Mouse (Mus musculus): ENCODE measurements at regions not wholly inside any gene's neighbourhood (a gene's known extent, or its start where the extent isn't known, plus 50 kb on each side); places are given as distances from the start of the nearest gene placed in this dataset.

- DNase-seq: no peak
Measured at GRCm38 (mm10) chr8:25332120-25332607, 508.0 kb upstream of the Adam5 start.

GRCm38 (mm10) chr8:25331161-25331776 lies 507.1 kb upstream of the Adam5 start:
- DNase-seq: no peak

- DNase-seq: peak; percentile 42
Measured at GRCm38 (mm10) chr8:25329791-25330190, 505.6 kb upstream of the Adam5 start.

- no peak for DNase-seq
Measured at GRCm38 (mm10) chr8:25328318-25328717, 504.1 kb upstream of the Adam5 start.

GRCm38 (mm10) chr8:25326930-25327329 lies 502.8 kb upstream of the Adam5 start:
- no peak for DNase-seq

GRCm38 (mm10) chr8:25326257-25326656 lies 502.1 kb upstream of the Adam5 start:
- DNase-seq: peak; percentile 13

GRCm38 (mm10) chr8:25324731-25325130 lies 500.6 kb upstream of the Adam5 start:
- peak; percentile 44 for DNase-seq

- DNase-seq: no peak
Measured at GRCm38 (mm10) chr8:25323643-25324420, 499.7 kb upstream of the Adam5 start.

GRCm38 (mm10) chr8:25316383-25316782 lies 492.2 kb upstream of the Adam5 start:
- no peak for DNase-seq

- DNase-seq: no peak
Measured at GRCm38 (mm10) chr8:25311811-25312533, 487.8 kb upstream of the Adam5 start.

GRCm38 (mm10) chr8:25307956-25308355 lies 483.8 kb upstream of the Adam5 start:
- no peak for DNase-seq

- DNase-seq: peak; percentile 16
Measured at GRCm38 (mm10) chr8:25307511-25307910, 483.3 kb upstream of the Adam5 start.

GRCm38 (mm10) chr8:25306769-25307491 lies 482.8 kb upstream of the Adam5 start:
- DNase-seq: peak; percentile 51

Data from gastrocnemius, postnatal 25 days (tissue).